Mouse (Mus musculus) olfactory bulb, adult 2 months (tissue): Measurements from ENCODE around the gene Wscd2.

ENCODE experiments used
- CTCF ChIP-seq: fragments of 200-500 bp; IDR thresholded peaks from 2 replicates; pipeline ENCODE4 v1.5.1; 2012; ENCODE audit warnings: low read depth, mild to moderate bottlenecking, low read length, moderate library complexity; ENCODE audit not compliant: insufficient read depth
- POLR2A ChIP-seq: fragments of 200-500 bp; IDR thresholded peaks from 2 replicates; pipeline ENCODE4 v1.6.1; 2012; ENCODE audit warnings: mild to moderate bottlenecking, low read depth, low read length, moderate library complexity; ENCODE audit not compliant: insufficient read depth

- TF ChIP-seq POLR2A (no peak), CTCF (no peak)
These were observed 20.3 kb upstream of the Wscd2 start for GRCm38 (mm10) chr5:113469826-113470225.
